Mouse (Mus musculus): ENCODE measurements around the gene Mcm10.
A peak's percentile ranks its signal among the peaks of the same experiment; 100 is the strongest.

Gene Mcm10

GRCm38 (mm10) chr2:5012491-5013324, at the start of gene Mcm10:
Gene Mcm10 (minus strand): TSS chr2:5012791.
- DNase-seq (ENCODE audit: low read depth), result peak; percentile 85

- DNase-seq (ENCODE audit: low read depth), result no peak
Observed at GRCm38 (mm10) chr2:5061133-5061708, 48.6 kb upstream of the Mcm10 start.

- no peak for DNase-seq (ENCODE audit: low read depth)
Observed at GRCm38 (mm10) chr2:5059997-5060396, 47.4 kb upstream of the Mcm10 start.

- DNase-seq (ENCODE audit: low read depth), result no peak
Observed at GRCm38 (mm10) chr2:5058436-5058835, 45.8 kb upstream of the Mcm10 start.

GRCm38 (mm10) chr2:5050562-5050961, 38.0 kb upstream of the Mcm10 start:
- no peak for DNase-seq (ENCODE audit: low read depth)

GRCm38 (mm10) chr2:5047016-5047415, 34.4 kb upstream of the Mcm10 start:
- no peak for DNase-seq (ENCODE audit: low read depth)

- DNase-seq (ENCODE audit: low read depth), result no peak
Observed at GRCm38 (mm10) chr2:5045269-5045965, 32.8 kb upstream of the Mcm10 start.

- no peak for DNase-seq (ENCODE audit: low read depth)
Observed at GRCm38 (mm10) chr2:5044321-5044720, 31.7 kb upstream of the Mcm10 start.

- DNase-seq (ENCODE audit: low read depth), result no peak
Observed at GRCm38 (mm10) chr2:5043476-5043761, 30.8 kb upstream of the Mcm10 start.

- DNase-seq (ENCODE audit: low read depth), result no peak
Observed at GRCm38 (mm10) chr2:5042616-5043475, 30.3 kb upstream of the Mcm10 start.

- no peak for DNase-seq (ENCODE audit: low read depth)
Observed at GRCm38 (mm10) chr2:5041854-5042253, 29.3 kb upstream of the Mcm10 start.

GRCm38 (mm10) chr2:5040281-5041161, 27.9 kb upstream of the Mcm10 start:
- DNase-seq (ENCODE audit: low read depth), result no peak

- DNase-seq (ENCODE audit: low read depth), result no peak
Observed at GRCm38 (mm10) chr2:5039350-5040170, 27.0 kb upstream of the Mcm10 start.

- no peak for DNase-seq (ENCODE audit: low read depth)
Observed at GRCm38 (mm10) chr2:5038320-5038719, 25.7 kb upstream of the Mcm10 start.

- DNase-seq (ENCODE audit: low read depth), result no peak
Observed at GRCm38 (mm10) chr2:5037390-5037789, 24.8 kb upstream of the Mcm10 start.

GRCm38 (mm10) chr2:5036411-5037076, 24.0 kb upstream of the Mcm10 start:
- DNase-seq (ENCODE audit: low read depth), result no peak

GRCm38 (mm10) chr2:5035241-5035640, 22.6 kb upstream of the Mcm10 start:
- no peak for DNase-seq (ENCODE audit: low read depth)

- DNase-seq (ENCODE audit: low read depth), result no peak
Observed at GRCm38 (mm10) chr2:5034801-5035200, 22.2 kb upstream of the Mcm10 start.

GRCm38 (mm10) chr2:5033546-5034420, 21.2 kb upstream of the Mcm10 start:
- DNase-seq (ENCODE audit: low read depth), result no peak
